Mouse (Mus musculus): ENCODE measurements around the gene Galns. TPM values are rescaled to one million over a fixed set of nuclear protein-coding genes. Genes with fewer than 3 reads are reported as not detected.
A peak's percentile ranks its signal among the peaks of the same experiment; 100 is the strongest.
"Not testable (repeated sequence)": the region's sequence is repeated elsewhere in the genome, so short reads cannot be mapped to it uniquely, and the experiment has no call there.

The Galns gene
- polyA plus RNA-seq, 1 experiment from 2014 or later: 12.7 TPM

GRCm38 (mm10) chr8:122574667-122575251 lies 36.5 kb downstream of the Galns start:
- 0 out of 2 replicates have a peak overlapping the region, but pooled peaks have one; percentile 9 for H3K9ac ChIP-seq
- peaks cover 47% of the 10 kb centered on the region for H3K36me3 ChIP-seq
- WGBS: 10% methylated on average over 10 of the region's 10 CpGs
- H3K4me1 ChIP-seq (replicated peaks): peaks cover 40% of the 10 kb centered on the region
- 0 out of 2 replicates have a peak overlapping the region, but pooled peaks have one; percentile 69 for H3K4me3 ChIP-seq
- H3K4me2 ChIP-seq: peak overlapping the region; percentile 87
- H3K27ac ChIP-seq (ENCODE audit: poor library complexity, severe bottlenecking): peak overlapping the region; percentile 31; the same call in 1 of the 2 replicates
- H3K27me3 ChIP-seq (replicated peaks): no peaks in the 10 kb centered on the region
- no peaks in the 10 kb centered on the region for H3K9me3 ChIP-seq (replicated peaks)
- no peak for ATAC-seq (ENCODE audit: insufficient number of reproducible peaks, low FRiP score)

- 52% methylated on average over 3 of the region's 3 CpGs for WGBS
- H3K36me3 ChIP-seq: peaks cover 52% of the 10 kb centered on the region
- no peak for ATAC-seq (ENCODE audit: insufficient number of reproducible peaks, low FRiP score)
- H3K4me1 ChIP-seq (replicated peaks): peaks cover 40% of the 10 kb centered on the region
- H3K27me3 ChIP-seq (replicated peaks): no peaks in the 10 kb centered on the region
- H3K9ac ChIP-seq: 0 out of 2 replicates have a peak overlapping the region, but pooled peaks have one; percentile 9
- H3K9me3 ChIP-seq (replicated peaks): no peaks in the 10 kb centered on the region
- peak overlapping the region; percentile 31; the same call in 1 of the 2 replicates for H3K27ac ChIP-seq (ENCODE audit: poor library complexity, severe bottlenecking)
- H3K4me2 ChIP-seq: peak overlapping the region; percentile 87; the same call in 1 of the 2 replicates
- no peak overlapping the region for H3K4me3 ChIP-seq
Measured at GRCm38 (mm10) chr8:122574264-122574663, 37.0 kb downstream of the Galns start.

GRCm38 (mm10) chr8:122573577-122573976 lies 37.7 kb downstream of the Galns start:
- Histone ChIP-seq H3K9me3 (replicated peaks) (no peaks in the 10 kb centered on the region), H3K36me3 (peaks cover 53% of the 10 kb centered on the region), H3K4me2 (no peak overlapping the region), H3K9ac (no peak overlapping the region), H3K27me3 (replicated peaks) (no peaks in the 10 kb centered on the region), H3K4me1 (replicated peaks) (peaks cover 41% of the 10 kb centered on the region), H3K4me3 (no peak overlapping the region), H3K27ac (ENCODE audit: poor library complexity, severe bottlenecking) (no peak overlapping the region)
- ATAC-seq (ENCODE audit: insufficient number of reproducible peaks, low FRiP score): no peak
- WGBS: 62% methylated on average over 9 of the region's 9 CpGs

- H3K4me2 ChIP-seq; H3K27ac ChIP-seq (ENCODE audit: poor library complexity, severe bottlenecking); H3K27me3 ChIP-seq (replicated peaks); H3K9me3 ChIP-seq (replicated peaks); H3K9ac ChIP-seq; H3K4me3 ChIP-seq; ATAC-seq (ENCODE audit: insufficient number of reproducible peaks, low FRiP score): not testable (repeated sequence)
- WGBS: 56% methylated on average over 4 of the region's 4 CpGs
- peaks cover 53% of the 10 kb centered on the region for H3K36me3 ChIP-seq
- peaks cover 41% of the 10 kb centered on the region for H3K4me1 ChIP-seq (replicated peaks)
Measured at GRCm38 (mm10) chr8:122573176-122573575, 38.1 kb downstream of the Galns start.

- Histone ChIP-seq H3K4me2 (no peak overlapping the region), H3K9me3 (replicated peaks) (no peaks in the 10 kb centered on the region), H3K27me3 (replicated peaks) (no peaks in the 10 kb centered on the region), H3K4me3 (no peak overlapping the region), H3K27ac (ENCODE audit: poor library complexity, severe bottlenecking) (no peak overlapping the region), H3K4me1 (replicated peaks) (peaks cover 41% of the 10 kb centered on the region), H3K9ac (no peak overlapping the region), H3K36me3 (peaks cover 53% of the 10 kb centered on the region)
- ATAC-seq (ENCODE audit: insufficient number of reproducible peaks, low FRiP score): no peak
- 90% methylated on average over 3 of the region's 3 CpGs for WGBS
Measured at GRCm38 (mm10) chr8:122572751-122573150, 38.5 kb downstream of the Galns start.

- peaks cover 53% of the 10 kb centered on the region for H3K36me3 ChIP-seq
- no peaks in the 10 kb centered on the region for H3K27me3 ChIP-seq (replicated peaks)
- no peak overlapping the region for H3K27ac ChIP-seq (ENCODE audit: poor library complexity, severe bottlenecking)
- 91% methylated on average over 17 of the region's 17 CpGs for WGBS
- no peaks in the 10 kb centered on the region for H3K9me3 ChIP-seq (replicated peaks)
- no peak overlapping the region for H3K9ac ChIP-seq
- no peak overlapping the region for H3K4me2 ChIP-seq
- peaks cover 42% of the 10 kb centered on the region for H3K4me1 ChIP-seq (replicated peaks)
- no peak for ATAC-seq (ENCODE audit: insufficient number of reproducible peaks, low FRiP score)
- H3K4me3 ChIP-seq: no peak overlapping the region
Measured at GRCm38 (mm10) chr8:122571750-122572267, 39.5 kb downstream of the Galns start.

- H3K4me1 ChIP-seq (replicated peaks): peaks cover 46% of the 10 kb centered on the region
- H3K36me3 ChIP-seq: peaks cover 53% of the 10 kb centered on the region
- WGBS: 95% methylated on average over 11 of the region's 11 CpGs
Measured at GRCm38 (mm10) chr8:122571153-122571552, 40.1 kb downstream of the Galns start.

GRCm38 (mm10) chr8:122569996-122570395 lies 41.3 kb downstream of the Galns start:
- Histone ChIP-seq H3K36me3 (peaks cover 53% of the 10 kb centered on the region), H3K9ac (no peak overlapping the region), H3K9me3 (replicated peaks) (no peaks in the 10 kb centered on the region), H3K4me1 (replicated peaks) (peaks cover 34% of the 10 kb centered on the region), H3K4me2 (no peak overlapping the region), H3K27me3 (replicated peaks) (no peaks in the 10 kb centered on the region), H3K27ac (ENCODE audit: poor library complexity, severe bottlenecking) (no peak overlapping the region), H3K4me3 (no peak overlapping the region)
- 94% methylated on average over 16 of the region's 16 CpGs for WGBS
- ATAC-seq (ENCODE audit: insufficient number of reproducible peaks, low FRiP score): no peak

More at GRCm38 (mm10) chr8:122571153-122571552, 40.1 kb downstream of the Galns start:
- Histone ChIP-seq H3K9me3 (replicated peaks) (no peaks in the 10 kb centered on the region), H3K4me2 (no peak overlapping the region), H3K4me3 (no peak overlapping the region), H3K27ac (ENCODE audit: poor library complexity, severe bottlenecking) (no peak overlapping the region), H3K9ac (no peak overlapping the region), H3K27me3 (replicated peaks) (no peaks in the 10 kb centered on the region)
- no peak for ATAC-seq (ENCODE audit: insufficient number of reproducible peaks, low FRiP score)

GRCm38 (mm10) chr8:122569329-122569728 lies 41.9 kb downstream of the Galns start:
- peaks cover 46% of the 10 kb centered on the region for H3K36me3 ChIP-seq
- no peak for ATAC-seq (ENCODE audit: insufficient number of reproducible peaks, low FRiP score)
- peaks cover 27% of the 10 kb centered on the region for H3K4me1 ChIP-seq (replicated peaks)
- no peak overlapping the region for H3K27ac ChIP-seq (ENCODE audit: poor library complexity, severe bottlenecking)
- WGBS: 61% methylated on average over 9 of the region's 9 CpGs
- peak overlapping the region; percentile 95 for H3K4me3 ChIP-seq
- no peaks in the 10 kb centered on the region for H3K27me3 ChIP-seq (replicated peaks)
- peak overlapping the region; percentile 96 for H3K9ac ChIP-seq
- peak overlapping the region; percentile 77 for H3K4me2 ChIP-seq
- H3K9me3 ChIP-seq (replicated peaks): no peaks in the 10 kb centered on the region

GRCm38 (mm10) chr8:122568881-122569309 lies 42.4 kb downstream of the Galns start:
- Histone ChIP-seq H3K36me3 (peaks cover 46% of the 10 kb centered on the region), H3K27ac (ENCODE audit: poor library complexity, severe bottlenecking) (no peak overlapping the region)

GRCm38 (mm10) chr8:122568109-122568504 lies 43.2 kb downstream of the Galns start:
- Histone ChIP-seq H3K9ac (peak overlapping the region; percentile 96), H3K27me3 (replicated peaks) (no peaks in the 10 kb centered on the region), H3K4me3 (peak overlapping the region; percentile 95), H3K9me3 (replicated peaks) (no peaks in the 10 kb centered on the region), H3K4me2 (peak overlapping the region; percentile 77), H3K36me3 (peaks cover 39% of the 10 kb centered on the region), H3K27ac (ENCODE audit: poor library complexity, severe bottlenecking) (peak overlapping the region; percentile 86), H3K4me1 (replicated peaks) (peaks cover 24% of the 10 kb centered on the region)
- ATAC-seq (ENCODE audit: insufficient number of reproducible peaks, low FRiP score): peak; percentile 37
- under 1% methylated on average over 34 of the region's 34 CpGs for WGBS

More at GRCm38 (mm10) chr8:122568881-122569309, 42.4 kb downstream of the Galns start:
- no peak for ATAC-seq (ENCODE audit: insufficient number of reproducible peaks, low FRiP score)
- 19% methylated on average over 10 of the region's 10 CpGs for WGBS
- Histone ChIP-seq H3K4me3 (peak overlapping the region; percentile 95), H3K9ac (peak overlapping the region; percentile 96), H3K4me2 (peak overlapping the region; percentile 77), H3K9me3 (replicated peaks) (no peaks in the 10 kb centered on the region), H3K4me1 (replicated peaks) (peaks cover 24% of the 10 kb centered on the region), H3K27me3 (replicated peaks) (no peaks in the 10 kb centered on the region)
